Mouse (Mus musculus) kidney, adult 2 months (tissue): Measurements from ENCODE around the gene Gpr4.
A peak's percentile ranks its signal among the peaks of the same experiment; 100 is the strongest.

Experiments used
- CTCF ChIP-seq: fragments of 200-500 bp; conservative IDR thresholded peaks from 2 replicates; pipeline ENCODE4 v1.5.1; 2011; ENCODE audit warnings: low read depth, mild to moderate bottlenecking, control low read depth, low read length, moderate library complexity, mixed read lengths; ENCODE audit not compliant: insufficient read depth, insufficient read length
- POLR2A ChIP-seq: fragments of 200-500 bp; IDR thresholded peaks from one replicate; pipeline ENCODE4 v1.6.1; 2011; ENCODE audit warnings: low read depth, low read length, control low read depth

DNA sequence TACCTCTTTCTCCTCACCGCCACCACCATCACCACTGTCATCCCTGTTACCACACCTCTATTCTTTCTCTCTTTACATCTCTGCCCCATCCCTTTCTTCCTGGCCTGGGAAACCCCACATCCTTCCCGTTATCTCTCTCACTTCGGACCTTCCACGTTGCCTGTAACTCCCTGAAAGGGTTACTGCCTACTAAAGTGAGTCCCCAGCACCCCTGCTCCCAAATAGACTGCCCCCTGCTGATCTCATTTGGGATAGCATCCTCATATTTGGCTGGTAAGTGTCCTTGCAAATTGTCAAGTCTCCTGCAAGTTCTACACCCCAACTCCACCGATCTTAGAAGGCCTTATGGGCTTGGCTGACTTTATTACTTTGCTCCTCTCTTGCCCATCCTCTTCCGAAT lies 15.7 kb upstream of the Gpr4 start:
- TF ChIP-seq CTCF (peak; percentile 64), POLR2A (no peak)
